Mouse (Mus musculus) brain, adult 10 weeks (tissue): ENCODE data around the gene Slc32a1. TPM values are rescaled to one million over a fixed set of nuclear protein-coding genes. Genes with fewer than 3 reads are reported as not detected.

ENCODE experiments used
- polyA plus RNA-seq: library from polyadenylated mRNA; stranded (reverse); fragments of 350-450 nt; fragmentation: Illumina TruSeq; extraction: RNeasy Lipid Tissue Mini Kit (QIAGEN cat#74804); gene quantifications from one replicate; pipeline ENCODE4 v1.2.3, GENCODE M21; 2015; ENCODE audit warnings: low read depth, low replicate concordance

Gene Slc32a1
- polyA plus RNA-seq = 86.9 TPM

DNA sequence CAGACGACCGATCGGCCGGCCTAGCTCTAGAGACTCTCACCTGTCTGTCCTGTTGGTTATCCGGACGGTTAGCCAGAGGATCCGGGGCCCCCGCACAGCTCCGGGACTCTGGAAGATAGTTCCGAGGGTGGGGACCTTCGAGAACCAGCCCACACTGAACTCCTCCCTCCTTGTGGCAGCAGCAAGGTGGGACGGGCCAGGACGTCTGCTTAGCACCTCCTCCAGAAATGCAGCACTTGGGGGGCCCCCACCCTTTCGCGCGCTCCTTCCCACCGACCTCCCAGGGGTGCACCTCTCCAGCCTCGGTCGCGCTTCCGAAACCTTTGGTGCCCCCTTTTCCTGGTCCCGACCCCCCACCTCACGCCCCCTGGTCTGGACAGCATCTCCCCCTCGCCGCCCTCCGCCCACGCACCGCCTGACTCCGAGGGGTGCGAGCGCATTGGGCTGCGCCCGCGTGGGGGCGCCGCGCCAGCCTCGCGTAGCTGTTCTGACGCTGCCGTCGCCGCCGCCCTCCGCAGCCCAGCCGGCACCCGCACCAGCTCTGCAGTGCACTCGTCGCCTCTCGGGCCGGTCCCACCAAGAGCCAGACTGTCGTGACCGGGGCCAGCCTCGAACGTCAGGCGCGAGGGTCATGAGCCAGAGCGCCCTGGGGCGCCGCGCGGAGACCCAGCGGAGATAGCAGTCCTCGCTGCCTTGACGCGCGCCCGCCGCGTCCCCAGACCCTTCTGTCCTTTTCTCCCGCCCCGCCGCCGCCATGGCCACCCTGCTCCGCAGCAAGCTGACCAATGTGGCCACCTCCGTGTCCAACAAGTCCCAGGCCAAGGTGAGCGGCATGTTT is at the start of gene Slc32a1:
TSS of gene Slc32a1 (plus strand) at position 280 of the 838 bp plus-strand sequence.

GRCm38 (mm10) chr2:158624718-158625222 is 14.2 kb downstream of the Slc32a1 start, which contains the start of gene Actr5:
Gene Actr5, plus strand, starts transcription at chr2:158624888.

DNA sequence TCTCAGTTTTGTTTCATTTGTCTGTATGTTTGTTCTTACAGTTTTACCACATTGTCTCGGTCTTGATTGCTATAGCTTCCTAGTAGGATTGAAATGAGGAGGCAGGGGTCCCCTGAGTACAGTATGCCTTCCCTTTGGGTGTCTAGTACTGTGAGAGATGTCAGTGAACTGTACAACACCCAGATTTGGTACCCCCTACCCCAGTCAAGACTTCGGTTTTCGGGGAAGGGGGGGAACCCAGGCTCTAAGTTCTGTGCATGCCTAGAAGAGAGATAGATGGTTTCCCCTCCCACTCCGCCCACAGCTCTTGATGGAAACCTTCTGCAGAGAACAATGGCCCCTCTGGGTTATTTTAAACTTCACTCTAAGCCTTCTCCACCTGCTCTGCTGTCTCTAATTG is 54.5 kb downstream of the Slc32a1 start, which contains the start of gene Ppp1r16b:
TSS of gene Ppp1r16b (plus strand) at position 301 of the 400 bp plus-strand sequence.

Other genes starting within 250 kb of the Slc32a1 start
- 707 TPM for gene Snhg11, start 235.1 kb upstream of the Slc32a1 start, polyA plus RNA-seq
- gene Ralgapb, start 200.9 kb upstream of the Slc32a1 start, polyA plus RNA-seq = 52.7 TPM
- gene Adig, start 108.2 kb upstream of the Slc32a1 start, polyA plus RNA-seq = not detected
- 0.91 TPM for gene Arhgap40, start 98.0 kb upstream of the Slc32a1 start, polyA plus RNA-seq
- gene Actr5, start 14.1 kb downstream of the Slc32a1 start, polyA plus RNA-seq = 7.5 TPM
- gene Ppp1r16b, start 54.6 kb downstream of the Slc32a1 start, polyA plus RNA-seq = 62.1 TPM
- gene Fam83d, start 157.3 kb downstream of the Slc32a1 start, polyA plus RNA-seq = 1.6 TPM
- 14.2 TPM for gene Dhx35, start 184.0 kb downstream of the Slc32a1 start, polyA plus RNA-seq